8 mouse cellular contexts compared by ENCODE assay signal in the genomic region with DNA sequence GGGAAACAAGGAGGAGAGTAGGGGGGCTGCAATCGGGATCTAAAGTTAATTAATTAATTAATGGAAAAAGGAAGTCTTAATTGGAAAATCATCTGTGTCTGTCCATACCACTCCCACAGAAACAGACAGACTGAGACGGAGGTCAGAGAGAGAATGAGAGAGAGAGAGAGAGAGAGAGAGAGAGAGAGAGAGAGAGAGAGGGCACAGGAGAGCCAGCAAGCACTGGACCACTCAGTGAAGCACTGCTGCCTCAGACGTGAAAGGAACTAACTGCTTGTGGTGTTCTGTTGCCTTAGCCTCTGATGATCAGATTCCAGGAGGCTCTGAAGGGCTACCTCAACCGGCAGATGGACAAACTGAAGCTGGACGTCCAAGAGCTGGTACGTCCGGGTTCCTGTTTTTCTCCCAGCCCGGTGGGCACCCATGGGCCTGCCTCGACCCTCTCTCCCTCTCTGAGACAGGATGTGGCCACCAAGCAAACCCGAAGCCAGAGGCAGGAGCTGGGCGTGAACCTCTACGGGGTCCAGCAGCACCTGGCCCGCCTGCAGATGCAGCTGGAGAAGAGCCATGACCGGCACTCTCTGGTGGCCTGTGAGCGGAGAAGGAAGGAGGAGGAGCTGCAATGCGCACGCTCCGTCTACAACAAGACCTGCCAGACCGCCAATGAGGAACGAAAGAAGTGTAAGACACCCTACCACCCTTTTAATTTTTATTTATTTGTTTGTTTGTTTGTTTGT. TPM values are rescaled to one million over a fixed set of nuclear protein-coding genes. Genes with fewer than 3 reads are reported as not detected.
DNase-seq lines count a peak whose midpoint lies in the region; ATAC-seq and TF ChIP-seq lines count a peak whose summit lies in the region.

No protein-coding gene starts in this region.

- TF ChIP-seq EP300 in liver, embryonic 14.5 days (IDR thresholded peaks at IDR 0.05; ENCODE audit: low read depth), result no peak

- ATAC-seq in kidney, embryonic 14.5 days (ENCODE audit: low FRiP score, low TSS enrichment), result peak; percentile 46
- peak; percentile 71 to 79 for ATAC-seq in hematopoietic stem cell, adult 5-6 weeks (replicated peaks in 1 of 2; ENCODE audit: insufficient read depth in 1 of 2, low FRiP score in 2 of 2, low TSS enrichment in 1 of 2, low read depth in 1 of 2, poor library complexity in 2 of 2, severe bottlenecking in 2 of 2)
- ATAC-seq in liver, embryonic 14.5 days (ENCODE audit: insufficient read depth), result peak; percentile 60; the same call in 1 of the 2 replicates
- 0 out of 2 replicates have a peak, but pooled peaks have one; percentile 38 for ATAC-seq in neural tube, embryonic 12.5 days (ENCODE audit: low FRiP score, low read depth)

- peak overlapping the region; percentile 33; the same call in 1 of the 2 replicates for H3K9ac ChIP-seq in kidney, embryonic 14.5 days (ENCODE audit: low read depth, low read length)
- no peak overlapping the region for H3K9ac ChIP-seq in liver, embryonic 14.5 days (replicated peaks)
- 0 out of 2 replicates have a peak overlapping the region, but pooled peaks have one; percentile 33 for H3K9ac ChIP-seq in neural tube, embryonic 12.5 days

- no peak for TF ChIP-seq CTCF in liver, embryonic 14.5 days (IDR thresholded peaks at IDR 0.05; ENCODE audit: low read depth)

- H3K4me1 ChIP-seq in kidney, embryonic 14.5 days (ENCODE audit: control insufficient read depth, insufficient read depth, low read length), result 0 out of 2 replicates have a peak, but pooled peaks cover 4% of the 10 kb centered on the region
- peaks cover 27% of the 10 kb centered on the region for H3K4me1 ChIP-seq in embryonic facial prominence, embryonic 10.5 days
- H3K4me1 ChIP-seq in liver, embryonic 14.5 days (replicated peaks; ENCODE audit: control insufficient read depth in 2 of 2, insufficient read depth in 2 of 2, low read length in 1 of 2), result 0 out of 4 replicates have a peak, but pooled peaks cover 0 to 3% of the 10 kb centered on the region in 2 experiments
- H3K4me1 ChIP-seq in neural tube, embryonic 12.5 days, result peaks cover 14% of the 10 kb centered on the region; the same call in 1 of the 2 replicates

- H3K27ac ChIP-seq in kidney, embryonic 14.5 days (ENCODE audit: low read depth, low read length), result no peak overlapping the region
- H3K27ac ChIP-seq in embryonic facial prominence, embryonic 10.5 days (replicated peaks), result peak overlapping the region; percentile 69; the same call in 1 of the 2 replicates
- H3K27ac ChIP-seq in liver, embryonic 14.5 days, result no peak overlapping the region
- no peak overlapping the region for H3K27ac ChIP-seq in neural tube, embryonic 12.5 days

- peak overlapping the region; percentile 24 for H3K4me3 ChIP-seq in kidney, embryonic 14.5 days (ENCODE audit: low read length)
- peak overlapping the region; percentile 51 for H3K4me3 ChIP-seq in embryonic facial prominence, embryonic 10.5 days
- peak overlapping the region in 1 of 2 experiments; percentile 22; a peak in 1 of 4 replicates for H3K4me3 ChIP-seq in liver, embryonic 14.5 days (ENCODE audit: insufficient read depth in 1 of 2, low read depth in 2 of 2, low read length in 2 of 2)
- H3K4me3 ChIP-seq in neural tube, embryonic 12.5 days, result no peak overlapping the region

- DNase-seq in kidney, adult 9 months, result no peak
- peak; percentile 53 for DNase-seq in embryonic facial prominence, embryonic 10.5 days (ENCODE audit: low spot score)
- no peak for DNase-seq in liver, embryonic 14.5 days (ENCODE audit: low read depth in 3 of 3, low spot score in 3 of 3)
- no peak for DNase-seq in left cerebral cortex, adult 9 months (ENCODE audit: low spot score in 2 of 2)
- DNase-seq in layer of hippocampus, adult 9-10 months (ENCODE audit: low spot score), result no peak

- no peaks in the 10 kb centered on the region for H3K27me3 ChIP-seq in kidney, embryonic 14.5 days (ENCODE audit: control insufficient read depth, insufficient read depth, low read length)
- no peaks in the 10 kb centered on the region for H3K27me3 ChIP-seq in embryonic facial prominence, embryonic 10.5 days (replicated peaks; ENCODE audit: low read depth, poor library complexity, severe bottlenecking)
- H3K27me3 ChIP-seq in liver, embryonic 14.5 days (ENCODE audit: control insufficient read depth, insufficient read depth, low read length), result no peaks in the 10 kb centered on the region; the same call in 1 of the 2 replicates
- no peaks in the 10 kb centered on the region for H3K27me3 ChIP-seq in neural tube, embryonic 12.5 days (replicated peaks)

- no peaks in the 10 kb centered on the region for H3K9me3 ChIP-seq in kidney, embryonic 14.5 days (ENCODE audit: control insufficient read depth, low read length)
- peaks cover 9% of the 10 kb centered on the region; the same call in 1 of the 2 replicates for H3K9me3 ChIP-seq in embryonic facial prominence, embryonic 10.5 days
- no peaks in the 10 kb centered on the region for H3K9me3 ChIP-seq in liver, embryonic 14.5 days (ENCODE audit: control insufficient read depth, low read length)
- no peaks in the 10 kb centered on the region; the same call in 1 of the 2 replicates for H3K9me3 ChIP-seq in neural tube, embryonic 12.5 days

- H3K4me2 ChIP-seq in kidney, embryonic 14.5 days (replicated peaks; ENCODE audit: low read depth, low read length), result peak overlapping the region; percentile 50
- peak overlapping the region; percentile 44 for H3K4me2 ChIP-seq in liver, embryonic 14.5 days (ENCODE audit: low read depth)
- peak overlapping the region; percentile 53 for H3K4me2 ChIP-seq in neural tube, embryonic 12.5 days (replicated peaks)

- H3K36me3 ChIP-seq in kidney, embryonic 14.5 days (ENCODE audit: control insufficient read depth, insufficient read depth, low read length), result no peaks in the 10 kb centered on the region
- H3K36me3 ChIP-seq in embryonic facial prominence, embryonic 10.5 days (replicated peaks), result peaks cover 57% of the 10 kb centered on the region
- H3K36me3 ChIP-seq in liver, embryonic 14.5 days (replicated peaks; ENCODE audit: control insufficient read depth, insufficient read depth, low read depth), result no peaks in the 10 kb centered on the region
- H3K36me3 ChIP-seq in neural tube, embryonic 12.5 days, result peaks cover 35% of the 10 kb centered on the region

- 25% methylated on average over 20 of the region's 20 CpGs for WGBS in kidney, embryonic 14.5 days
- 30% methylated on average over 20 of the region's 20 CpGs for WGBS in embryonic facial prominence, embryonic 10.5 days
- 12% methylated on average over 20 of the region's 20 CpGs for WGBS in liver, embryonic 14.5 days (ENCODE audit: insufficient replicate concordance)
- WGBS in neural tube, embryonic 12.5 days, result 39% methylated on average over 20 of the region's 20 CpGs

RNA-seq across cellular contexts. Expression of a gene that starts 9.4 kb away (rescaled TPM):
- 5.6 and 6.4 TPM in 2 replicates for polyA plus RNA-seq in kidney, embryonic 14.5 days (2014; fragmentation: Nextera tagmentation; extraction: Ambion mirVana)
- polyA plus RNA-seq in embryonic facial prominence, embryonic 10.5 days (2016; fragmentation: Nextera tagmentation; extraction: Ambion mirVana), result 16.4 and 19.5 TPM in 2 replicates
- total RNA-seq in hematopoietic stem cell, adult 5-6 weeks (2017), result 16.1 and 17.6 TPM in 2 replicates
- 0.42 and 0.59 TPM in 2 replicates for polyA plus RNA-seq in liver, embryonic 14.5 days (2012; rRNA removed)
- polyA plus RNA-seq in liver, embryonic 14.5 days (2014; fragmentation: Nextera tagmentation; extraction: Ambion mirVana), result 0.29 and 0.42 TPM in 2 replicates
- polyA plus RNA-seq in neural tube, embryonic 12.5 days (2016; fragmentation: Nextera tagmentation; extraction: Ambion mirVana), result 11.5 and 18.0 TPM in 2 replicates

RNA-seq across cellular contexts. Expression of a gene that starts 9.4 kb away (rescaled TPM):
- 7.3 and 13.0 TPM in 2 replicates for polyA plus RNA-seq in kidney, embryonic 14.5 days (2014; fragmentation: Nextera tagmentation; extraction: Ambion mirVana)
- 25.3 and 25.5 TPM in 2 replicates for polyA plus RNA-seq in embryonic facial prominence, embryonic 10.5 days (2016; fragmentation: Nextera tagmentation; extraction: Ambion mirVana)
- 5.5 TPM in 2 replicates for total RNA-seq in hematopoietic stem cell, adult 5-6 weeks (2017)
- 0.92 and 1.0 TPM in 2 replicates for polyA plus RNA-seq in liver, embryonic 14.5 days (2012; rRNA removed)
- 0.58 and 0.76 TPM in 2 replicates for polyA plus RNA-seq in liver, embryonic 14.5 days (2014; fragmentation: Nextera tagmentation; extraction: Ambion mirVana)
- polyA plus RNA-seq in neural tube, embryonic 12.5 days (2016; fragmentation: Nextera tagmentation; extraction: Ambion mirVana), result 26.0 and 38.1 TPM in 2 replicates

RNA-seq across cellular contexts. Expression of a gene that starts 30.0 kb away (rescaled TPM):
- polyA plus RNA-seq in kidney, embryonic 14.5 days (2014; fragmentation: Nextera tagmentation; extraction: Ambion mirVana), result 21.4 and 37.2 TPM in 2 replicates
- 30.8 TPM in 2 replicates for polyA plus RNA-seq in embryonic facial prominence, embryonic 10.5 days (2016; fragmentation: Nextera tagmentation; extraction: Ambion mirVana)
- 24.5 and 39.6 TPM in 2 replicates for total RNA-seq in hematopoietic stem cell, adult 5-6 weeks (2017)
- 14.7 and 18.8 TPM in 2 replicates for polyA plus RNA-seq in liver, embryonic 14.5 days (2012; rRNA removed)
- 11.8 and 14.7 TPM in 2 replicates for polyA plus RNA-seq in liver, embryonic 14.5 days (2014; fragmentation: Nextera tagmentation; extraction: Ambion mirVana)
- polyA plus RNA-seq in neural tube, embryonic 12.5 days (2016; fragmentation: Nextera tagmentation; extraction: Ambion mirVana), result 40.9 and 43.0 TPM in 2 replicates
